Mouse (Mus musculus): ENCODE results near the gene Ankrd60. TPM values are rescaled to one million over a fixed set of nuclear protein-coding genes. Genes with fewer than 3 reads are reported as not detected.

The Ankrd60 gene
- total RNA-seq, 2 experiments from 2014 or later = not detected

- intact Hi-C loops (cut with DNase I) = loop anchor here (2.0 to 5.0 kb wide), 3 partner anchors 526 to 1316 kb away; partner anchors contain the start of gene Npepl1
Measured at GRCm38 (mm10) chr2:173586118-173586968, 8.2 kb upstream of the Ankrd60 start.

GRCm38 (mm10) chr2:173585387-173586117, 7.4 kb upstream of the Ankrd60 start:
- intact Hi-C loops (cut with DNase I) = loop anchor here (2.0 to 5.0 kb wide), 3 partner anchors 527 to 1317 kb away; partner anchors contain the start of gene Npepl1
- DNase-seq (ENCODE audit: low spot score) = no peak

More at GRCm38 (mm10) chr2:173586118-173586968, 8.2 kb upstream of the Ankrd60 start:
- DNase-seq (ENCODE audit: low spot score) = peak; percentile 26

GRCm38 (mm10) chr2:173584361-173584760, 6.2 kb upstream of the Ankrd60 start:
- intact Hi-C loops (cut with DNase I) = no loop called here
- no peak for DNase-seq (ENCODE audit: low spot score)

GRCm38 (mm10) chr2:173583455-173583854, 5.3 kb upstream of the Ankrd60 start:
- intact Hi-C loops (cut with DNase I) = no loop called here

GRCm38 (mm10) chr2:173582903-173583302, 4.7 kb upstream of the Ankrd60 start:
- intact Hi-C loops (cut with DNase I) = no loop called here
- DNase-seq (ENCODE audit: low spot score) = no peak

More at GRCm38 (mm10) chr2:173583455-173583854, 5.3 kb upstream of the Ankrd60 start:
- DNase-seq (ENCODE audit: low spot score) = no peak

GRCm38 (mm10) chr2:173581096-173581495, 2.9 kb upstream of the Ankrd60 start:
- DNase-seq (ENCODE audit: low spot score) = no peak
- intact Hi-C loops (cut with DNase I) = no loop called here

GRCm38 (mm10) chr2:173578595-173578994, 430 bp upstream of the Ankrd60 start:
- intact Hi-C loops (cut with DNase I) = no loop called here
- no peak for DNase-seq (ENCODE audit: low spot score)

- intact Hi-C loops (cut with DNase I) = loop anchor here (5.0 kb wide), 1 partner anchor 1338 kb away; no protein-coding TSS in a partner anchor
- DNase-seq (ENCODE audit: low spot score) = no peak
Measured at GRCm38 (mm10) chr2:173564179-173564578, 14.0 kb downstream of the Ankrd60 start.

GRCm38 (mm10) chr2:173563336-173563735, 14.8 kb downstream of the Ankrd60 start:
- DNase-seq (ENCODE audit: low spot score) = no peak
- intact Hi-C loops (cut with DNase I) = loop anchor here (5.0 kb wide), 1 partner anchor 1339 kb away; no protein-coding TSS in a partner anchor

- DNase-seq (ENCODE audit: low spot score) = no peak
- intact Hi-C loops (cut with DNase I) = loop anchor here (1.0 to 5.0 kb wide), 3 partner anchors 376 to 1340 kb away; no protein-coding TSS in a partner anchor
Measured at GRCm38 (mm10) chr2:173561851-173562442, 16.2 kb downstream of the Ankrd60 start.

- no peak for DNase-seq (ENCODE audit: low spot score)
- intact Hi-C loops (cut with DNase I) = no loop called here
Measured at GRCm38 (mm10) chr2:173558754-173559396, 19.3 kb downstream of the Ankrd60 start.

- intact Hi-C loops (cut with DNase I) = no loop called here
- no peak for DNase-seq (ENCODE audit: low spot score)
Measured at GRCm38 (mm10) chr2:173553863-173554262, 24.3 kb downstream of the Ankrd60 start.

GRCm38 (mm10) chr2:173550681-173551080, 27.5 kb downstream of the Ankrd60 start:
- DNase-seq (ENCODE audit: low spot score) = peak; percentile 42
- intact Hi-C loops (cut with DNase I) = no loop called here

GRCm38 (mm10) chr2:173549236-173549635, 28.9 kb downstream of the Ankrd60 start:
- DNase-seq (ENCODE audit: low spot score) = no peak
- intact Hi-C loops (cut with DNase I) = loop anchor here (5.0 to 10.0 kb wide), 3 partner anchors 94 to 442 kb away; no protein-coding TSS in a partner anchor

- intact Hi-C loops (cut with DNase I) = loop anchor here (1.0 to 10.0 kb wide), 5 partner anchors 91 to 439 kb away; no protein-coding TSS in a partner anchor
- DNase-seq (ENCODE audit: low spot score) = peak; percentile 51
Measured at GRCm38 (mm10) chr2:173545992-173546703, 32.0 kb downstream of the Ankrd60 start.

GRCm38 (mm10) chr2:173542716-173543115, 35.4 kb downstream of the Ankrd60 start:
- intact Hi-C loops (cut with DNase I) = loop anchor here (10.0 kb wide), 2 partner anchors 88 to 198 kb away; no protein-coding TSS in a partner anchor
- DNase-seq (ENCODE audit: low spot score) = no peak

GRCm38 (mm10) chr2:173541748-173542147, 36.4 kb downstream of the Ankrd60 start:
- intact Hi-C loops (cut with DNase I) = loop anchor here (10.0 kb wide), 2 partner anchors 87 to 197 kb away; no protein-coding TSS in a partner anchor
- no peak for DNase-seq (ENCODE audit: low spot score)

- intact Hi-C loops (cut with DNase I) = loop anchor here (10.0 kb wide), 2 partner anchors 85 to 195 kb away; no protein-coding TSS in a partner anchor
- DNase-seq (ENCODE audit: low spot score) = no peak
Measured at GRCm38 (mm10) chr2:173539781-173540180, 38.4 kb downstream of the Ankrd60 start.

GRCm38 (mm10) chr2:173535886-173536285, 42.3 kb downstream of the Ankrd60 start:
- intact Hi-C loops (cut with DNase I) = no loop called here
- DNase-seq (ENCODE audit: low spot score) = no peak

Measured in heart, postnatal 25 days (tissue).